ENCODE assay signal across 13 mouse cellular contexts in genomic region chr6:86052556-86052955, GRCm38 (mm10). TPM values are rescaled to one million over a fixed set of nuclear protein-coding genes. Genes with fewer than 3 reads are reported as not detected.
DNase-seq lines count a peak whose midpoint lies in the region; ATAC-seq and TF ChIP-seq lines count a peak whose summit lies in the region.
"Had no signal": no experiment of that assay in that cellular context is flagged by ENCODE, and none has a peak within 500 bp of the region (broad histone marks: within the 10 kb centered on the region; RNA-seq: fewer than 3 reads in every experiment).

No protein-coding gene starts in this region.

- H3K27ac ChIP-seq in forebrain, embryonic 10.5 days = peak overlapping the region; percentile 88
- H3K27ac ChIP-seq in hindbrain, embryonic 14.5 days = peak overlapping the region; percentile 98
- peak overlapping the region; percentile 99 for H3K27ac ChIP-seq in midbrain, embryonic 16.5 days (ENCODE audit: low read length)
- H3K27ac ChIP-seq in stomach, postnatal 0 days (replicated peaks) = no peak overlapping the region
- H3K27ac ChIP-seq: liver, embryonic 13.5 days had no signal

- peak overlapping the region; percentile 50 for H3K9ac ChIP-seq in hindbrain, embryonic 14.5 days
- H3K9ac ChIP-seq in midbrain, embryonic 16.5 days (ENCODE audit: low read depth, low read length) = peak overlapping the region; percentile 59
- H3K9ac ChIP-seq in stomach, postnatal 0 days (ENCODE audit: low read length) = no peak overlapping the region
- H3K9ac ChIP-seq: liver, embryonic 13.5 days had no signal

- no peak for TF ChIP-seq CTCF in brain, embryonic 14.5 days (IDR thresholded peaks at IDR 0.05; ENCODE audit: borderline replicate concordance, extremely low read depth, insufficient read depth, insufficient read length)
- no peak for TF ChIP-seq CTCF in stomach, postnatal 0 days (IDR thresholded peaks at IDR 0.05; ENCODE audit: low read depth)

- H3K4me2 ChIP-seq in hindbrain, embryonic 14.5 days (replicated peaks) = peak overlapping the region; percentile 37
- peak overlapping the region; percentile 52 for H3K4me2 ChIP-seq in midbrain, embryonic 16.5 days (ENCODE audit: low read length)
- H3K4me2 ChIP-seq in stomach, postnatal 0 days (replicated peaks; ENCODE audit: low read depth) = no peak overlapping the region
- H3K4me2 ChIP-seq: liver, embryonic 13.5 days had no signal

- WGBS in forebrain, embryonic 10.5 days = 51% methylated on average over 4 of the region's 4 CpGs
- 14% methylated on average over 4 of the region's 4 CpGs for WGBS in hindbrain, embryonic 14.5 days
- WGBS in midbrain, embryonic 16.5 days = 14% methylated on average over 4 of the region's 4 CpGs
- 40% methylated on average over 4 of the region's 4 CpGs for WGBS in stomach, postnatal 0 days

- H3K4me1 ChIP-seq in forebrain, embryonic 10.5 days = peaks cover 54% of the 10 kb centered on the region
- H3K4me1 ChIP-seq in hindbrain, embryonic 14.5 days (replicated peaks; ENCODE audit: control insufficient read depth, insufficient read depth, low read length) = peaks cover 55% of the 10 kb centered on the region
- peaks cover 58% of the 10 kb centered on the region for H3K4me1 ChIP-seq in midbrain, embryonic 16.5 days (ENCODE audit: control insufficient read depth, insufficient read depth, low read length)
- no peaks in the 10 kb centered on the region for H3K4me1 ChIP-seq in stomach, postnatal 0 days (replicated peaks; ENCODE audit: control insufficient read depth, insufficient read depth)

- H3K27me3 ChIP-seq in forebrain, embryonic 10.5 days (ENCODE audit: poor library complexity, severe bottlenecking) = no peaks in the 10 kb centered on the region
- H3K27me3 ChIP-seq in hindbrain, embryonic 14.5 days (ENCODE audit: control insufficient read depth, insufficient read depth, low read length) = no peaks in the 10 kb centered on the region
- no peaks in the 10 kb centered on the region for H3K27me3 ChIP-seq in midbrain, embryonic 16.5 days (ENCODE audit: control insufficient read depth, insufficient read depth, low read depth, low read length)
- no peaks in the 10 kb centered on the region for H3K27me3 ChIP-seq in stomach, postnatal 0 days (ENCODE audit: control insufficient read depth, insufficient read depth, low read length)

- H3K4me3 ChIP-seq in forebrain, embryonic 10.5 days = peak overlapping the region; percentile 32
- no peak overlapping the region for H3K4me3 ChIP-seq in hindbrain, embryonic 14.5 days (replicated peaks; ENCODE audit: low read length)
- H3K4me3 ChIP-seq in midbrain, embryonic 16.5 days (ENCODE audit: low read depth, low read length) = peak overlapping the region; percentile 14
- H3K4me3 ChIP-seq in stomach, postnatal 0 days (ENCODE audit: low read depth, low read length) = no peak overlapping the region
- H3K4me3 ChIP-seq: liver, embryonic 13.5 days had no signal

- H3K36me3 ChIP-seq in forebrain, embryonic 10.5 days (replicated peaks) = no peaks in the 10 kb centered on the region
- H3K36me3 ChIP-seq in hindbrain, embryonic 14.5 days (replicated peaks; ENCODE audit: control insufficient read depth, insufficient read depth) = no peaks in the 10 kb centered on the region
- no peaks in the 10 kb centered on the region for H3K36me3 ChIP-seq in midbrain, embryonic 16.5 days (ENCODE audit: control insufficient read depth, insufficient read depth, low read length)
- H3K36me3 ChIP-seq in stomach, postnatal 0 days (ENCODE audit: control insufficient read depth, insufficient read depth, low read length) = no peaks in the 10 kb centered on the region
- H3K36me3 ChIP-seq: liver, embryonic 13.5 days had no signal

- no peak for TF ChIP-seq EP300 in stomach, postnatal 0 days (optimal IDR thresholded peaks at IDR 0.05)

- TF ChIP-seq POLR2A in brain, embryonic 14.5 days (IDR thresholded peaks at IDR 0.05; ENCODE audit: borderline replicate concordance, extremely low read depth, insufficient read depth, insufficient read length, poor library complexity, severe bottlenecking) = no peak

- peak; percentile 15; the same call in 1 of the 2 replicates for ATAC-seq in hindbrain, embryonic 14.5 days (ENCODE audit: low FRiP score)
- peak; percentile 27 for ATAC-seq in midbrain, embryonic 16.5 days
- no peak for ATAC-seq in stomach, postnatal 0 days (ENCODE audit: low FRiP score, low TSS enrichment)

- DNase-seq in brain, embryonic 14.5 days (ENCODE audit: low read depth) = peak; percentile 72
- DNase-seq in forebrain, embryonic 10.5 days (ENCODE audit: extremely low spot score, low spot score) = no peak
- DNase-seq in hindbrain, embryonic 14.5 days (ENCODE audit: low spot score) = no peak
- DNase-seq in adipocyte (ENCODE audit: low spot score) (no peak), MN1 (ENCODE audit: low spot score) (no peak)
- DNase-seq in spleen, postnatal 10 days (ENCODE audit: low spot score in 2 of 2) = no peak
- DNase-seq in stomach, postnatal 0 days (ENCODE audit: low spot score) = no peak
- DNase-seq: kidney, postnatal 25 days had no signal

- no peaks in the 10 kb centered on the region for H3K9me3 ChIP-seq in forebrain, embryonic 10.5 days
- H3K9me3 ChIP-seq in hindbrain, embryonic 14.5 days (ENCODE audit: control insufficient read depth, low read length) = no peaks in the 10 kb centered on the region
- no peaks in the 10 kb centered on the region for H3K9me3 ChIP-seq in midbrain, embryonic 16.5 days (replicated peaks; ENCODE audit: control insufficient read depth, low read length, poor library complexity, severe bottlenecking)
- H3K9me3 ChIP-seq in stomach, postnatal 0 days (ENCODE audit: control insufficient read depth, low read length) = no peaks in the 10 kb centered on the region
- H3K9me3 ChIP-seq: liver, embryonic 13.5 days had no signal

RNA-seq across cellular contexts. Expression of gene Add2, which starts 24.1 kb away (rescaled TPM):
- 181 and 191 TPM in 2 replicates for polyA plus RNA-seq in brain, embryonic 14.5 days (2012; rRNA removed)
- 30.7 and 36.5 TPM in 2 replicates for polyA plus RNA-seq in forebrain, embryonic 10.5 days (2016; fragmentation: Nextera tagmentation; extraction: Ambion mirVana)
- 102 and 111 TPM in 2 replicates for polyA plus RNA-seq in hindbrain, embryonic 14.5 days (2014; fragmentation: Nextera tagmentation; extraction: Ambion mirVana)
- 166 and 197 TPM in 2 replicates for polyA plus RNA-seq in midbrain, embryonic 16.5 days (2015; fragmentation: Nextera tagmentation; extraction: Ambion mirVana)
- polyA plus RNA-seq in stomach, postnatal 0 days (2015; fragmentation: Nextera tagmentation; extraction: Ambion mirVana) = 1.6 and 2.1 TPM in 2 replicates

RNA-seq across cellular contexts. Expression of gene Figla, which starts 36.6 kb away (rescaled TPM):
- 0.15 TPM in 1 of 2 replicates, not detected in the other for polyA plus RNA-seq in brain, embryonic 14.5 days (2012; rRNA removed)
- not detected in 2 replicates for polyA plus RNA-seq in forebrain, embryonic 10.5 days (2016; fragmentation: Nextera tagmentation; extraction: Ambion mirVana)
- not detected in 2 replicates for polyA plus RNA-seq in hindbrain, embryonic 14.5 days (2014; fragmentation: Nextera tagmentation; extraction: Ambion mirVana)
- polyA plus RNA-seq in midbrain, embryonic 16.5 days (2015; fragmentation: Nextera tagmentation; extraction: Ambion mirVana) = not detected in 2 replicates
- polyA plus RNA-seq in stomach, postnatal 0 days (2015; fragmentation: Nextera tagmentation; extraction: Ambion mirVana) = not detected in 2 replicates
- polyA plus RNA-seq: heart, embryonic 14.5 days; intestine, embryonic 14.5 days; liver, embryonic 13.5 days; small intestine, adult 2 months had no signal

Comparison
In these comparisons a context has a peak if more than half of its experiments do, and no peak if none do; other contexts are left out.
1. H3K4me3 ChIP-seq: peak in forebrain, embryonic 10.5 days (single experiment) and midbrain, embryonic 16.5 days (single experiment); none in hindbrain, embryonic 14.5 days (single experiment) and stomach, postnatal 0 days (single experiment).
2. RNA of gene Add2, which starts 24.1 kb away (polyA plus RNA-seq): 181 to 191 TPM in brain, embryonic 14.5 days, 166 to 197 TPM in midbrain, embryonic 16.5 days, 102 to 111 TPM in hindbrain, embryonic 14.5 days and 30.7 to 36.5 TPM in forebrain, embryonic 10.5 days; 1.6 to 2.1 TPM in stomach, postnatal 0 days; every median in the first group is over 10 times any median in the second.